Mouse (Mus musculus) lung, postnatal 0 days (tissue): Measurements from ENCODE around the gene Trio. TPM values are rescaled to one million over a fixed set of nuclear protein-coding genes. Genes with fewer than 3 reads are reported as not detected.

Experiments used
- ATAC-seq: fragments of 200-750 bp; cut with Nextera tagmentation; 2 replicates; pipeline ENCODE4 v1.8.0; 2017; ENCODE audit warnings: moderate library complexity
- DNase-seq: peaks from one replicate; pipeline ENCODE4 v3.0.0-alpha.2; 2016; ENCODE audit warnings: low spot score
- H3K27ac ChIP-seq: fragments of 300-500 bp; sonication (generic); 2 replicates; pipeline ENCODE4 v1.5.1; 2014; ENCODE audit warnings: antibody characterized with exemption, mild to moderate bottlenecking, low read length, mixed read lengths
- H3K27me3 ChIP-seq: fragments of 300-500 bp; sonication (generic); replicated peaks from 2 replicates; pipeline ENCODE4 v1.6.1; 2014; ENCODE audit warnings: low read length, mixed read lengths; ENCODE audit not compliant: insufficient read depth
- H3K36me3 ChIP-seq: fragments of 300-500 bp; sonication (generic); 2 replicates; pipeline ENCODE4 v1.6.1; 2014; ENCODE audit warnings: low read length, mixed read lengths; ENCODE audit not compliant: insufficient read depth
- H3K4me1 ChIP-seq: fragments of 300-500 bp; sonication (generic); 2 replicates; pipeline ENCODE4 v1.6.1; 2014; ENCODE audit warnings: antibody characterized with exemption, low read depth, low read length, mixed read lengths; ENCODE audit not compliant: insufficient read depth
- H3K4me2 ChIP-seq: fragments of 300-500 bp; sonication (generic); replicated peaks from 2 replicates; pipeline ENCODE4 v1.6.1; 2014; ENCODE audit warnings: low read depth, mild to moderate bottlenecking, low read length, moderate library complexity, mixed read lengths
- H3K4me3 ChIP-seq: fragments of 300-500 bp; sonication (generic); 2 replicates; pipeline ENCODE4 v1.5.1; 2014; ENCODE audit warnings: low read depth, low read length
- H3K9ac ChIP-seq: fragments of 300-500 bp; sonication (generic); replicated peaks from 2 replicates; pipeline ENCODE4 v1.6.1; 2014; ENCODE audit warnings: low read depth, mild to moderate bottlenecking
- H3K9me3 ChIP-seq: fragments of 300-500 bp; sonication (generic); 2 replicates; pipeline ENCODE4 v1.6.1; 2016; ENCODE audit warnings: low read length, mixed read lengths
- CTCF ChIP-seq: IDR thresholded peaks from 2 replicates; pipeline ENCODE4 v1.5.1; 2016; ENCODE audit warnings: antibody characterized with exemption, mild to moderate bottlenecking
- EP300 ChIP-seq: IDR thresholded peaks from 2 replicates; pipeline ENCODE4 v1.6.1; 2016; ENCODE audit warnings: antibody characterized with exemption, mild to moderate bottlenecking, control low read depth
- WGBS: fragments of 180-500 bp; shearing (Covaris S2); extraction: QIAGEN DNeasy Blood & Tissue Kit; methylation state at CpG from one replicate; pipeline ENCODE4 v1.1.7; 2014; 5-methylcytosine and 5-hydroxymethylcytosine counted together
- polyA plus RNA-seq: library from polyadenylated mRNA; unstranded; fragments of >200 nt; fragmentation: Nextera tagmentation; extraction: Ambion mirVana; gene quantifications from 2 replicates; pipeline ENCODE4 v1.2.1, GENCODE M21; 2015

The Trio gene
- polyA plus RNA-seq, 1 experiment from 2014 or later: 15.6 TPM

DNA sequence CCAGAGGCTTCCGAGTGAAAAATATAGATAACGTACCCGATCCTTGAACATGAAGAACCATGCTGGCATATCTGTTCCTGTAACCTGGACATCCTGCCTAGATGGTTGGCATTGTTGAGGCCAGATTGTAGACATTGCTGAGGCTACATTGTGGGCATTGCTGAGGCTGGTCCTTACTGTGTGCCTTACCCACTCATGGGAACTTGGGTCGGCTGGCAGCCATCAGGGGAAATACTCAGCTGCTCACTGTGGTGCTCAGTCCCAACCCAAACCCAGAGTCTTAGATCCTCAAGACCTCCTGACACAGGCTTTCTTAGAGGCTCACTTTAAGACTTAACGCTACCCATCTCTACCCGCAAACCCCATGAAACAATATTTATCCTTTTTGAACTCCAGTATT lies 2.9 kb upstream of the Trio start:
- no peak for ATAC-seq
- WGBS: 87% methylated on average over 6 of the region's 6 CpGs
- H3K9me3 ChIP-seq: no peaks in the 10 kb centered on the region
- H3K36me3 ChIP-seq: no peaks in the 10 kb centered on the region
- H3K27ac ChIP-seq: no peak overlapping the region
- no peak for DNase-seq
- no peak overlapping the region for H3K4me3 ChIP-seq
- TF ChIP-seq EP300: no peak
- TF ChIP-seq CTCF: no peak
- 0 out of 2 replicates have a peak, but pooled peaks cover 4% of the 10 kb centered on the region for H3K4me1 ChIP-seq
- H3K4me2 ChIP-seq: no peak overlapping the region
- no peaks in the 10 kb centered on the region for H3K27me3 ChIP-seq
- H3K9ac ChIP-seq: no peak overlapping the region

DNA sequence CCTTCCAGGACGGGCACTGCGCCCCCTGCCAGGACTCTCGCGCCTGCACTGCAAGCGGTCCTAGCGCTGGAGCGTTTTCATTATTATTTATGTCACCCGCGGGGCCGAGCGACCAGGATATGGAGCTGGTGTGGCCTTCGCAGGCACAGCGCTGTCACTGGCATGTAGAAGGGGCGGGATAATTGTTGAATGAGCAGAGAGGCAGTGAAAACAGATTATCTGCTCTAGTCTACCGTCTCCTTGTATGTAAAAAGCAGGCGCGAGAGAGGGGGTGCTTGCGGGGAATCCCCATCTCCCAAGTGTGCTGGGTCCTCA lies 476 bp upstream of the Trio start:
- Histone ChIP-seq H3K36me3 (no peaks in the 10 kb centered on the region), H3K27ac (no peak overlapping the region), H3K9me3 (no peaks in the 10 kb centered on the region), H3K4me2 (peak overlapping the region; percentile 94), H3K27me3 (no peaks in the 10 kb centered on the region), H3K4me3 (peak overlapping the region; percentile 80), H3K9ac (no peak overlapping the region), H3K4me1 (peaks cover 13% of the 10 kb centered on the region; the same call in 1 of the 2 replicates)
- WGBS: 0% methylated on average over 18 of the region's 18 CpGs
- DNase-seq (no peak), ATAC-seq (no peak)
- TF ChIP-seq EP300 (no peak), CTCF (peak; percentile 95)

DNA sequence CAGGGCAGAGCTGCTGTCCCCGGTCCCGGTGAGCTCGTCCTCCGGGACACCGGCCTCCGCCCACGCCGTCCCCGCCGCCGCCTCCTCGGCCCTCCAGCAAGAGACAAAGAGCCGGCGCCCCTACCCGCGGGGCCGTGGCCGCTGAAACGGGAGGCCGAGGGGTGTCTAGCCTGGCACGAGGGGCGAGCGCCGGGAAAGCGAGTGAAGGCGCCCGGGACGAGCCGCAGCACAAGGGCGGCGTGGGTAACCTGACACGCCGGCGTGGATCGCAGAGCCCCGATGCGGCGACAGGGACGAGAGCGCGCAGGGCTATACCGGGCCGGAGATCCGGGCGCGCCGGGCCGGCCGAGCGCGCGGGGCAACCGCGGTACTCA lies 696 bp downstream of the Trio start:
- Histone ChIP-seq H3K4me1 (peaks cover 20% of the 10 kb centered on the region; the same call in 1 of the 2 replicates), H3K9ac (peak overlapping the region; percentile 83), H3K4me3 (peak overlapping the region; percentile 80), H3K9me3 (no peaks in the 10 kb centered on the region), H3K27me3 (no peaks in the 10 kb centered on the region), H3K36me3 (no peaks in the 10 kb centered on the region), H3K4me2 (peak overlapping the region; percentile 94), H3K27ac (peak overlapping the region; percentile 97)
- ATAC-seq (peak; percentile 7), DNase-seq (peak; percentile 37)
- TF ChIP-seq EP300: no peak
- no peak for TF ChIP-seq CTCF
- WGBS: 3% methylated on average over 39 of the region's 54 CpGs

DNA sequence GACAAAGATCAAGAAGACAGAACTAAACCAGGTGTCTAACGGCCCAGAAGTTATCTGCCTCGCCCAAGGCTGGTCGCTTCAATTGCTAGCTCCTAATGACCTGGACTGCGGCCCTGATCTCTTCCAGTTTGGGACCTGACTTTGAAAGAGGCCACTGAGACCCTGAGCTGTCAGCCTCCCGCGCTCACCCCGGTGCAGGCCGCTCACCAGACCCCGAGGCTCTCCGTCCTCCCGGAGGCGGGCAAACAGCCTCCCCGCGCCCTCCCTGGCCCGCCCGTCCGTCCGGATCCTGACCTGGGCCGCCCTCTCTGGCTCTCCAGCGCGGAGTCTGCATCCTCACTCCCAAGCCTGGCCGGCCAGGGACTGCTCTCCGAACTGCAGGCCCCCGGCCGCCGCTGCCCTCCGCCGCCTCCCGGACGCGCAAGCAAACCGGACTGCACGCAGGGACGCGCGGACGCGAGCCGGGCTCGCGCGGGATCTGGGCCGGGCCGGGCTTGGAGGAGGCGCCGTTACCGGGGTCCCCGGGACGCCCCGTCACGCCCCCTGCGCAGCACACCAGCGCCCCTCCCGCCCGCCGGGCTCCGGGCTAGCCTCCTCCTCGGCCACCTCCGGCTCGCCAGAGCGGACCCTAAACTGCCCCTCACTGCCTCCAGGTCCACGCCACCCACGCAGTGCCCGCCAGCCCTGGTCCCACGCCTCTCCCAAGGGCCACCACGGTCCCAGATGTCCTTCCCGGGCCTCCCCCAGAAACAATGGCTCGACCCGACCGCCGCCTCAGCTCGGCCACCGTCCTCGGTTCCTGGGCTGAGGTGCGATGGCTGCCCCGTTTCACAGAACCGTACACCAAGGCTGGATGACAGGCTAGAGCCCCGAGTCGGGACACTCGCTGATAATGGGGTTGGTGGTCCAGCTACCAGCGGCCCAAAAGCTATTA lies 1.4 kb downstream of the Trio start:
- WGBS: under 1% methylated on average over 67 of the region's 81 CpGs
- H3K4me3 ChIP-seq: peak overlapping the region; percentile 80
- peak overlapping the region; percentile 97 for H3K27ac ChIP-seq
- peak overlapping the region; percentile 94 for H3K4me2 ChIP-seq
- DNase-seq: peak; percentile 80
- peak overlapping the region; percentile 83 for H3K9ac ChIP-seq
- no peaks in the 10 kb centered on the region for H3K27me3 ChIP-seq
- peaks cover 27% of the 10 kb centered on the region; the same call in 1 of the 2 replicates for H3K4me1 ChIP-seq
- H3K36me3 ChIP-seq: no peaks in the 10 kb centered on the region
- H3K9me3 ChIP-seq: no peaks in the 10 kb centered on the region
- peak; percentile 50 for ATAC-seq
- TF ChIP-seq EP300 (no peak), CTCF (peak; percentile 27)

DNA sequence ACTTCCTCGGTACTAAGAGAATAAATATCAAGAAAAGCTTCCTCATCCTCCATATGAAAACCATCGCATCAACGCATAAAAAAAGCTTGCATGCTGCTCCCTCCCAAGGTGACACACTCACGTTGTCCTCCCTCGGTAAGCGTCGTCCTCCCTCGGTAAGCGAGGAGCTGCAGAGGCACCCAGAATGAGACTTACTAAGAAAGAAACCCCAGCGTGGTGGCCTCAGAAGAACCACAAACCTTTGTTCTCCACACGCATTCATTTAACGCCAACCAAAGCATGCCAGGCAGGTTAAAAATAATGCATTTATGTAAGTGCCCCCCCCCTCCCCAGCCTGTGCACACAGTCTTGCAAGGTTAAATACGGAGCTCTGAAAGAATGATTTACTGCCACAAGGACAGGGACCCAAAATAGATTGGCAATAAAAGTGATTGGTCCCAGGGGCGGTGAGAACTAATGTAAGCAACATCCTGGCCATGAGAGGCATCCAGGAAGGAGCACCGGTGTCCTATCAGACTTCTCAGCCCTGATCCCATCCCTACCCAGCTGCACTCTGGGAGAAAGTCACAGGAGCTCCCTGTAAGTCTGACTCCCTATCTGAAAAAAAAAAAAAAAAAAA lies 3.9 kb downstream of the Trio start:
- Histone ChIP-seq H3K36me3 (no peaks in the 10 kb centered on the region), H3K4me1 (peaks cover 28% of the 10 kb centered on the region; the same call in 1 of the 2 replicates), H3K9ac (no peak overlapping the region), H3K9me3 (no peaks in the 10 kb centered on the region), H3K4me3 (no peak overlapping the region), H3K27ac (no peak overlapping the region), H3K27me3 (no peaks in the 10 kb centered on the region), H3K4me2 (no peak overlapping the region)
- ATAC-seq: no peak
- DNase-seq: no peak
- TF ChIP-seq CTCF: no peak
- 29% methylated on average over 14 of the region's 15 CpGs for WGBS

DNA sequence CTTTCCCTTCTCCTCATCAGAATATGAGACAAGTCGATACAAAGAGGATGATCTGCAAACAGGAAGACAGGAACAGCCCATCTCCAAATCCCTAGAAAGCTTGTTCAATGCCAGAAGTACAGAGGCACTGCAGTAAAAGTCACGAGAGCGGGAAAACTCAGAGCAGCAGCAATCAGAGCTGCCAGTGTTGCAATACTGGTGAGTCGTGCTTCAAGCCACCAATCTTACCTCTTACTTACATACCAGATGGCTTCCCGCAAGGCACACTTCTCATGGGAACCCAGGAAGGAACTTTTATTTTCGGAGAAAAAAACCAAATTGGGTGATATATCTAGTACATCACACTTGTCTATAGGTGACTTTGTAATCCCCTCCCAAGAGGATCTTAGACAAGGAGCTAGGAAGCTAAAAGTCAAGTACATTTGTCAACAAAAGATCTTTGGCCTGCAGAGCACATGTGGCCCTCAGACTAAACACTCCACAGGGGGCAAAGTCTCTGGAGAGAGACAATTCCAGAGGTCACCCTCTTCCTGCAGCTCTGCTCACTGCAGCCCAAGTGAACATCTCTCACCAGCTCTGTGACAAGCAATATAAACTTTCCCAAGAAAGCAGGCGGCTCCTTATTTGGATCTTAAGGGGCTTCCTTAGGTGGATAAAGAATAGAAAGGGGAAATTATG lies 6.1 kb downstream of the Trio start:
- Histone ChIP-seq H3K36me3 (no peaks in the 10 kb centered on the region), H3K9me3 (no peaks in the 10 kb centered on the region), H3K27me3 (no peaks in the 10 kb centered on the region), H3K9ac (no peak overlapping the region; the same call in 1 of the 2 replicates), H3K4me3 (no peak overlapping the region), H3K27ac (no peak overlapping the region), H3K4me1 (peaks cover 28% of the 10 kb centered on the region; the same call in 1 of the 2 replicates), H3K4me2 (no peak overlapping the region)
- 25% methylated on average over 7 of the region's 7 CpGs for WGBS
- TF ChIP-seq CTCF (0 out of 2 replicates have a peak, but pooled peaks have one; percentile 26), EP300 (peak; percentile 32; the same call in 1 of the 2 replicates)
- ATAC-seq (peak; percentile 43; the same call in 1 of the 2 replicates), DNase-seq (peak; percentile 74)
